Mouse (Mus musculus): Measurements from ENCODE around the gene Sox5. TPM values are rescaled to one million over a fixed set of nuclear protein-coding genes. Genes with fewer than 3 reads are reported as not detected.

Gene Sox5
- polyA plus RNA-seq, 1 experiment from 2014 or later = 34.3 TPM

DNA sequence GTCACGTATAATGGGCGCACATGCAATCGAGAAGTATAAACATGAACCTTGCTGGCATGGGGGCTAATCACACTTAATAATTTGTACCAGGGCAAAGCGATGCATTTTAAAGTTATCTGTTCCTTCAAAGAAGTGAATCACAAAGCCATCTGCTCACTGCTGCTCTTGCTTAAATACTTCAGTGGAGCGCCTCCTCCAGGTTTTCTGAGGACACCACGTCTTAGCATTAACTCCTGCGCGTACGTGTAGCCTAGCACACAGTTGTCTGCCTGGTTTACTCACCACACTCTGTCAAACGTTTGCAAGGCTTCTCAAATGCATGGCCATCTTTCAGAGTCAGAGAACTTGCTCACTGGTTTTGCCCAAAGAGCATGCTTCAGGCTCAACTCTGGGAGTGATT is 35.3 kb downstream of the Sox5 start:
- 92% methylated on average over 10 of the region's 10 CpGs for WGBS
- ATAC-seq (ENCODE audit: insufficient read depth, low FRiP score, low TSS enrichment) = no peak
- no peaks in the 10 kb centered on the region for H3K4me1 ChIP-seq (ENCODE audit: control insufficient read depth, insufficient read depth, low read length)

GRCm38 (mm10) chr6:144742559-144742958 is 39.2 kb downstream of the Sox5 start:
- H3K27me3 ChIP-seq (ENCODE audit: control insufficient read depth, insufficient read depth, low read length) = no peaks in the 10 kb centered on the region
- DNase-seq (ENCODE audit: low spot score) = no peak
- WGBS = 69% methylated on average over 3 of the region's 3 CpGs
- no peak overlapping the region for H3K4me3 ChIP-seq (ENCODE audit: low read depth, low read length)
- H3K9ac ChIP-seq (ENCODE audit: low read length) = no peak overlapping the region
- no peaks in the 10 kb centered on the region for H3K4me1 ChIP-seq (ENCODE audit: control insufficient read depth, insufficient read depth, low read length)
- H3K4me2 ChIP-seq (ENCODE audit: low read depth) = no peak overlapping the region
- no peaks in the 10 kb centered on the region for H3K36me3 ChIP-seq (ENCODE audit: control insufficient read depth, insufficient read depth, low read length)
- no peak overlapping the region for H3K27ac ChIP-seq (ENCODE audit: low read depth, low read length)
- ATAC-seq (ENCODE audit: insufficient read depth, low FRiP score, low TSS enrichment) = no peak
- H3K9me3 ChIP-seq (ENCODE audit: control insufficient read depth, low read length) = no peaks in the 10 kb centered on the region

More for the DNA sequence above, 35.3 kb downstream of the Sox5 start:
- H3K9ac ChIP-seq (ENCODE audit: low read length) = no peak overlapping the region
- H3K27ac ChIP-seq (ENCODE audit: low read depth, low read length) = no peak overlapping the region
- H3K9me3 ChIP-seq (ENCODE audit: control insufficient read depth, low read length) = no peaks in the 10 kb centered on the region
- no peak overlapping the region for H3K4me3 ChIP-seq (ENCODE audit: low read depth, low read length)
- DNase-seq (ENCODE audit: low spot score) = no peak
- no peaks in the 10 kb centered on the region for H3K36me3 ChIP-seq (ENCODE audit: control insufficient read depth, insufficient read depth, low read length)
- no peak overlapping the region for H3K4me2 ChIP-seq (ENCODE audit: low read depth)
- H3K27me3 ChIP-seq (ENCODE audit: control insufficient read depth, insufficient read depth, low read length) = no peaks in the 10 kb centered on the region

- H3K36me3 ChIP-seq (ENCODE audit: control insufficient read depth, insufficient read depth, low read length) = no peaks in the 10 kb centered on the region
- H3K27ac ChIP-seq (ENCODE audit: low read depth, low read length) = no peak overlapping the region
- H3K4me2 ChIP-seq (ENCODE audit: low read depth) = no peak overlapping the region
- ATAC-seq (ENCODE audit: insufficient read depth, low FRiP score, low TSS enrichment) (no peak), DNase-seq (ENCODE audit: low spot score) (no peak)
- no peaks in the 10 kb centered on the region for H3K4me1 ChIP-seq (ENCODE audit: control insufficient read depth, insufficient read depth, low read length)
- 64% methylated on average over 3 of the region's 3 CpGs for WGBS
- no peak overlapping the region for H3K9ac ChIP-seq (ENCODE audit: low read length)
- no peak overlapping the region for H3K4me3 ChIP-seq (ENCODE audit: low read depth, low read length)
- H3K27me3 ChIP-seq (ENCODE audit: control insufficient read depth, insufficient read depth, low read length) = no peaks in the 10 kb centered on the region
- H3K9me3 ChIP-seq (ENCODE audit: control insufficient read depth, low read length) = no peaks in the 10 kb centered on the region
Measured at GRCm38 (mm10) chr6:144741080-144741655, 40.6 kb downstream of the Sox5 start.

DNA sequence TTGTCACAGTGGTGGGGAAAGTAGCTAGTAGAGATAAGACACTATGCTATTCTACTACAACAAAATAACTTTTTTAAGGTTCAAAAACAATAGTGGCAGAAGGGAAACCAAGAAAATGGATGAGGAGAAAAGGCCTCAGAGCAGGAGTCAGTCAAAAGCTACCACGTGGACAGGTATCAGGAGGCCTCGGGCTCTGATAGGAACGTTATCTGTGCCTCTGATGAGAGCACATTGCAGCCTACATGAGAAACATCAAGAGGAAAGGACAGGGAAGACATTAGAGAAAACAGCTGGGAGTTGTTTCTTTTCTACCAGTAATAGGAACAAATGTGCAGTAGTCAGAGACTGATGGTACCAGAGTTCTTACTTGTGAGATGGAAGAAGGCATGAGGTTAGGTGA is 41.4 kb downstream of the Sox5 start:
- ATAC-seq (ENCODE audit: insufficient read depth, low FRiP score, low TSS enrichment) (no peak), DNase-seq (ENCODE audit: low spot score) (no peak)
- Histone ChIP-seq H3K9me3 (ENCODE audit: control insufficient read depth, low read length) (no peaks in the 10 kb centered on the region), H3K4me2 (ENCODE audit: low read depth) (no peak overlapping the region), H3K9ac (ENCODE audit: low read length) (no peak overlapping the region), H3K27me3 (ENCODE audit: control insufficient read depth, insufficient read depth, low read length) (no peaks in the 10 kb centered on the region), H3K36me3 (ENCODE audit: control insufficient read depth, insufficient read depth, low read length) (no peaks in the 10 kb centered on the region), H3K4me3 (ENCODE audit: low read depth, low read length) (no peak overlapping the region), H3K27ac (ENCODE audit: low read depth, low read length) (no peak overlapping the region), H3K4me1 (ENCODE audit: control insufficient read depth, insufficient read depth, low read length) (no peaks in the 10 kb centered on the region)
- WGBS = 95% methylated on average over 3 of the region's 3 CpGs

- H3K27me3 ChIP-seq (ENCODE audit: control insufficient read depth, insufficient read depth, low read length) = no peaks in the 10 kb centered on the region
- DNase-seq (ENCODE audit: low spot score) (no peak), ATAC-seq (ENCODE audit: insufficient read depth, low FRiP score, low TSS enrichment) (no peak)
- no peaks in the 10 kb centered on the region for H3K9me3 ChIP-seq (ENCODE audit: control insufficient read depth, low read length)
- no peak overlapping the region for H3K27ac ChIP-seq (ENCODE audit: low read depth, low read length)
- no peaks in the 10 kb centered on the region for H3K36me3 ChIP-seq (ENCODE audit: control insufficient read depth, insufficient read depth, low read length)
- 92% methylated on average over 2 of the region's 2 CpGs for WGBS
- H3K4me1 ChIP-seq (ENCODE audit: control insufficient read depth, insufficient read depth, low read length) = no peaks in the 10 kb centered on the region
- H3K9ac ChIP-seq (ENCODE audit: low read length) = no peak overlapping the region
- no peak overlapping the region for H3K4me3 ChIP-seq (ENCODE audit: low read depth, low read length)
- H3K4me2 ChIP-seq (ENCODE audit: low read depth) = no peak overlapping the region
Measured at GRCm38 (mm10) chr6:144739753-144740152, 42.0 kb downstream of the Sox5 start.

- no peak for DNase-seq (ENCODE audit: low spot score)
- H3K4me3 ChIP-seq (ENCODE audit: low read depth, low read length) = no peak overlapping the region
- 90% methylated on average over 5 of the region's 5 CpGs for WGBS
- H3K27ac ChIP-seq (ENCODE audit: low read depth, low read length) = no peak overlapping the region
- H3K27me3 ChIP-seq (ENCODE audit: control insufficient read depth, insufficient read depth, low read length) = no peaks in the 10 kb centered on the region
- H3K9ac ChIP-seq (ENCODE audit: low read length) = no peak overlapping the region
- H3K36me3 ChIP-seq (ENCODE audit: control insufficient read depth, insufficient read depth, low read length) = no peaks in the 10 kb centered on the region
- ATAC-seq (ENCODE audit: insufficient read depth, low FRiP score, low TSS enrichment) = no peak
- H3K4me2 ChIP-seq (ENCODE audit: low read depth) = no peak overlapping the region
- no peaks in the 10 kb centered on the region for H3K9me3 ChIP-seq (ENCODE audit: control insufficient read depth, low read length)
- H3K4me1 ChIP-seq (ENCODE audit: control insufficient read depth, insufficient read depth, low read length) = no peaks in the 10 kb centered on the region
Measured at GRCm38 (mm10) chr6:144737786-144738185, 44.0 kb downstream of the Sox5 start.

GRCm38 (mm10) chr6:144731251-144731970 is 50.4 kb downstream of the Sox5 start:
- H3K36me3 ChIP-seq (ENCODE audit: control insufficient read depth, insufficient read depth, low read length) = no peaks in the 10 kb centered on the region
- no peaks in the 10 kb centered on the region for H3K9me3 ChIP-seq (ENCODE audit: control insufficient read depth, low read length)
- ATAC-seq (ENCODE audit: insufficient read depth, low FRiP score, low TSS enrichment) (no peak), DNase-seq (ENCODE audit: low spot score) (no peak)
- 94% methylated on average over 10 of the region's 10 CpGs for WGBS
- no peak overlapping the region for H3K4me2 ChIP-seq (ENCODE audit: low read depth)
- H3K9ac ChIP-seq (ENCODE audit: low read length) = no peak overlapping the region
- no peaks in the 10 kb centered on the region for H3K27me3 ChIP-seq (ENCODE audit: control insufficient read depth, insufficient read depth, low read length)
- no peak overlapping the region for H3K4me3 ChIP-seq (ENCODE audit: low read depth, low read length)
- no peaks in the 10 kb centered on the region for H3K4me1 ChIP-seq (ENCODE audit: control insufficient read depth, insufficient read depth, low read length)
- no peak overlapping the region for H3K27ac ChIP-seq (ENCODE audit: low read depth, low read length)

DNA sequence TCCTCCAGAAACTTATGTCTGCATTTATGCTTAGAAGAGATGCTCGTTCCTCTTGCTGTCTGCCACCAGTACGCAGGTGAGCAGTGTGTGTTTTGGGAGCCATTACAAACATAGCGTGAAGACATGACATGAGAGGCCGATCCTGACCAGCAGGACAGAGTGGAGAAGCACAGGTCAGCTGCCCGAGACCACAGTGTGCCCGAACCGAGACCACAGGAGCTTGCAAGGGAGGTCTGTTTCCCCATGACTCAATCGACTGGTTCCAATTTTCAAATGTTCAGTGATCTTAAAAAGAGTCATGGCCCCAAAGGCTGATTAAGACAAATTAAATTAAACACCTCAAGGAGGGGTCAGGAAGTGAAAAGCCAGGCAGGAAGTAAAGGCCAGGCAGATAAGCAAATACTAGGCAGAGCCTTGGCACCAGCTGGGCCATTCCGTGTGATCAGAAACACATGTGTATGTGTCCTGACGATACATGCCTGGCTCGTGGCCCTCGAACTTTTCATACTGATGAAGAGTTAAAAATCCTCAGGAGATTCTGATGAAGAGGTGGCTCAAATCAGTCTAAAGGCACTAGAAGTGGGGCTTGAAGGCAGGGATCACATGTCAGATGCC is 58.1 kb downstream of the Sox5 start:
- H3K4me3 ChIP-seq (ENCODE audit: low read depth, low read length) = no peak overlapping the region
- no peak overlapping the region for H3K27ac ChIP-seq (ENCODE audit: low read depth, low read length)
- H3K9ac ChIP-seq (ENCODE audit: low read length) = no peak overlapping the region
- no peak overlapping the region for H3K4me2 ChIP-seq (ENCODE audit: low read depth)
- ATAC-seq (ENCODE audit: insufficient read depth, low FRiP score, low TSS enrichment) (no peak), DNase-seq (ENCODE audit: low spot score) (no peak)
- H3K4me1 ChIP-seq (ENCODE audit: control insufficient read depth, insufficient read depth, low read length) = no peaks in the 10 kb centered on the region
- no peaks in the 10 kb centered on the region for H3K36me3 ChIP-seq (ENCODE audit: control insufficient read depth, insufficient read depth, low read length)
- no peaks in the 10 kb centered on the region for H3K27me3 ChIP-seq (ENCODE audit: control insufficient read depth, insufficient read depth, low read length)
- H3K9me3 ChIP-seq (ENCODE audit: control insufficient read depth, low read length) = no peaks in the 10 kb centered on the region
- WGBS = 73% methylated on average over 12 of the region's 12 CpGs

DNA sequence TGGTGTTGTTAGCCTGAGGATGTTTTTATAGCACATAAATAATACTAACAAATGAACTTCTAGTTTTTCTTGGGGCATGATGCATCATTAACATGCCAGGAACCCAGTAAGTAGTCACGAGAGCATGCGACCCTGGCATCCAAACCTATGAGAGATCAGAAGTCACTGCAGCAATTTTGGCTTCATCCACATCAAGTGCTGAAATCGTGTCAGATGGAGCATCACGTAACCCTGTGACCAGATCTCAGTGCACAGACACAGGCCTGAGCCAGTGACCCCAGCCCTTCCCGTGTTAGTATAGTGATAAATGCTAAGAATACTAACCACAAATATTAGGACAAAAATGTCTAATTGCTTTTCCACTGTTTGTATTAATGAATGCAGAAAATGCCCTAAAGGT is 58.8 kb downstream of the Sox5 start:
- DNase-seq (ENCODE audit: low spot score) = no peak
- ATAC-seq (ENCODE audit: insufficient read depth, low FRiP score, low TSS enrichment) = no peak
- H3K27ac ChIP-seq (ENCODE audit: low read depth, low read length) = no peak overlapping the region
- no peak overlapping the region for H3K4me3 ChIP-seq (ENCODE audit: low read depth, low read length)
- H3K9me3 ChIP-seq (ENCODE audit: control insufficient read depth, low read length) = no peaks in the 10 kb centered on the region
- no peaks in the 10 kb centered on the region for H3K4me1 ChIP-seq (ENCODE audit: control insufficient read depth, insufficient read depth, low read length)
- no peak overlapping the region for H3K4me2 ChIP-seq (ENCODE audit: low read depth)
- no peaks in the 10 kb centered on the region for H3K36me3 ChIP-seq (ENCODE audit: control insufficient read depth, insufficient read depth, low read length)
- WGBS = 91% methylated on average over 5 of the region's 5 CpGs
- H3K27me3 ChIP-seq (ENCODE audit: control insufficient read depth, insufficient read depth, low read length) = no peaks in the 10 kb centered on the region
- no peak overlapping the region for H3K9ac ChIP-seq (ENCODE audit: low read length)
